Mouse (Mus musculus) heart, adult 2 months (tissue): ENCODE measurements around the gene Srf.
A peak's percentile ranks its signal among the peaks of the same experiment; 100 is the strongest.

Source experiments
- CTCF ChIP-seq: fragments of 200-600 bp; IDR thresholded peaks from 2 replicates; pipeline ENCODE4 v1.8.1; 2022; ENCODE audit warnings: antibody characterized with exemption, mild to moderate bottlenecking, moderate library complexity
- POLR2A ChIP-seq: fragments of 200-500 bp; IDR thresholded peaks from 2 replicates; pipeline ENCODE4 v1.6.1; 2011; ENCODE audit warnings: mild to moderate bottlenecking, low read depth, low read length, control low read depth; ENCODE audit not compliant: insufficient read depth

DNA sequence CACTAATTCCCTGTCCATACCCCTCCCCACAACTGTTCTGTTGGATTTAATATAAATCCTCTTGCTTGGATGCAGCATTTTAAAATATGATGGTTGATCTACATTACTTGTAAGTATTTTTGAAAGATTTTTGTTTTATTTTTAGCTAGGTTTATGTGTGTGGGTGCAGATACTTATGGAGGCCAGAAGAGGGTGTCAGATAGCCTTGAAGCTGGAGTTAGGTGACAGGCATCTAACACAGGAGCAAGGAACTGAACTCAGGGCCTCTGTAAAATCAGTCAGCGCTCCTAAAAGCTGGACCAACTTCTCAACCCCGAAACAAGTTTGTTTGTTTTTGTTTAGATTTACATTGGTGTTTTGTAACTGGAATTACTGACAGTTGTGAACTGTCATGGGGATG lies 44.6 kb upstream of the Srf start:
- TF ChIP-seq CTCF (peak; percentile 33), POLR2A (no peak)
